Mouse (Mus musculus): Measurements from ENCODE around the gene Cd320.

Gene Cd320

GRCm38 (mm10) chr17:33842966-33843795 lies at the start of gene Cd320:
Gene Cd320 (plus strand): TSS chr17:33843091.
- no peaks in the 10 kb centered on the region for H3K36me3 ChIP-seq (ENCODE audit: control insufficient read depth, insufficient read depth, low read length, poor library complexity, severe bottlenecking)
- no peaks in the 10 kb centered on the region for H3K27me3 ChIP-seq (ENCODE audit: control insufficient read depth, insufficient read depth, low read length, poor library complexity, severe bottlenecking)
- peak; percentile 95 for DNase-seq (ENCODE audit: low read depth, low spot score)

DNA sequence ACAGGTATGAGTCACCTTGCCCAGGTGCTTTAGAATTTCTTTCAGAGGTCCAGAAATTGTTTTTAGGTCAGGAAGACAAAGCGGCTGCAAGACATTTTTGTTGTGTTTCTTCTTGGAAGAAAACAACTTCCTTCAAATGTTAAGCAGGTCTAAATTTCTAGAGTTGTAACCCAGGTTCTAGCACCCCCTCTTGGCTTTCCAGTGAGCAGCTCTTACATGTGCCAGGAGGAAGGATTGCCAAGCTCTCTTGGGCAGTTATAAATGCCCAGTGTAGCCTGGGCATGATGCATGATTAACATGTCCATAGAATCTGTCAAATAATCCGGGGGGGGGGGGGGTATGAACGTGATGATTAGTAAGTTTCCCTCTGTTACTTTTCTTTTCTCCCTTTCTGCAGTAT lies 44.6 kb upstream of the Cd320 start:
- DNase-seq (ENCODE audit: low read depth, low spot score): peak; percentile 35
- H3K27me3 ChIP-seq (ENCODE audit: control insufficient read depth, insufficient read depth, low read length, poor library complexity, severe bottlenecking): no peaks in the 10 kb centered on the region
- H3K36me3 ChIP-seq (ENCODE audit: control insufficient read depth, insufficient read depth, low read length, poor library complexity, severe bottlenecking): no peaks in the 10 kb centered on the region

DNA sequence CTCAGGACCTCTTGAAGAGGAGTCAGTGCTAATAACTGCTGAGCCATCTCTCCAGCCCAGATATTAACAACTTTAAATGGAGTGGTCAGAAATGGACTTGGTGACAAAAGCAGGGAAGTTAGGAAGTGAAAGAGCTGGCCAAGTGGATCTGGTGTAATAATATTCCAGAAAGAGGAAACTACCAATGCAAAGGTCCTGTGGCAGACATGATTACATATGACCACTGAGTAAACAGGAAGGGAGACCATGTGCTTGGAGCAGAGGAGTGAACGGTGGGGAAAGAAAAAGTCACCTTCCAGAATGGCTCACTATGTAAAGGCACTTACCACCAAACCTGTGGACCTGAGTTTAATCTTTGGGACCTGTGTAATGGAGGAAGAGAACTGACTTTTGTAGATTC lies 43.6 kb upstream of the Cd320 start:
- Histone ChIP-seq H3K36me3 (ENCODE audit: control insufficient read depth, insufficient read depth, low read length, poor library complexity, severe bottlenecking) (no peaks in the 10 kb centered on the region), H3K27me3 (ENCODE audit: control insufficient read depth, insufficient read depth, low read length, poor library complexity, severe bottlenecking) (no peaks in the 10 kb centered on the region)
- no peak for DNase-seq (ENCODE audit: low read depth, low spot score)

DNA sequence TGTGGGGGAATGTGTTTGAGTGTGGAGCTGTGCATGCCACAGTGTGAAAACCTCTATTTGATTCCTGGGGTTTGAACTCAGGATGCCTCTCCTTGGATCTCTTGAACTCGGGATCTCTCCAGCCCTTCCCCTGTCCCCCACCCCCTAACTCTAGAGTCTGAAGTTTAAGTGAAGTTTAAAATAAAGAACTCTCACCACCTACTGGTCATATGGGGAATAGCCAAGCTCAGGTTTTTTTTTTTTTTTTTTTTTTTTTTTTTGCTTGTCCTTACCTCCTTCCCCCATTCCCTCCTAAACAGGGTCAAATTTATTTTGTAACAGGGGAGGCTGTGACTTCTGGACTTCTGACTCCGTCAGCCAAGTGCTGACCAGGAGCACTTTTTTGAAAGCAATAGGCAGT lies 40.7 kb upstream of the Cd320 start:
- DNase-seq (ENCODE audit: low read depth, low spot score): peak; percentile 50

DNA sequence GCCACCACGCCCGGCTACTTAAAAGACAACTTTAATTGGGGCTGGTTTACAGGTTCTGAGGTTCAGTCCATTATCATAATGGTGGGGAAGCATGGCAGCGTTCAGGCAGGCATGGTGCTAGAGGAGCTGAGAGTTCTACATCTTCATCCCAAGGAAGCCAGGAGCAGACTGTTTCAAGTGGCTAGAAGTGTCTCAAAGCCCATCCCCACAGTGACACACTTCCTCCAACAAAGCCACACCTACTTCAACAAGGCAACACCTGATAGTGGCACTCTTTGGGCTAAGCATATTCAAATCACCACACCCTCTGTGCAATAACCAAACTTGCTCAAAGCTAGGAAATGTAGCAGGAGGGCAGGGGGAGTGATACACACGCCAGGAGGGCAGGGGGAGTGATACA lies 38.7 kb upstream of the Cd320 start:
- H3K27me3 ChIP-seq (ENCODE audit: control insufficient read depth, insufficient read depth, low read length, poor library complexity, severe bottlenecking): no peaks in the 10 kb centered on the region
- H3K36me3 ChIP-seq (ENCODE audit: control insufficient read depth, insufficient read depth, low read length, poor library complexity, severe bottlenecking): no peaks in the 10 kb centered on the region
- DNase-seq (ENCODE audit: low read depth, low spot score): no peak

More for the DNA sequence above, 40.7 kb upstream of the Cd320 start:
- Histone ChIP-seq H3K27me3 (ENCODE audit: control insufficient read depth, insufficient read depth, low read length, poor library complexity, severe bottlenecking) (no peaks in the 10 kb centered on the region), H3K36me3 (ENCODE audit: control insufficient read depth, insufficient read depth, low read length, poor library complexity, severe bottlenecking) (no peaks in the 10 kb centered on the region)

DNA sequence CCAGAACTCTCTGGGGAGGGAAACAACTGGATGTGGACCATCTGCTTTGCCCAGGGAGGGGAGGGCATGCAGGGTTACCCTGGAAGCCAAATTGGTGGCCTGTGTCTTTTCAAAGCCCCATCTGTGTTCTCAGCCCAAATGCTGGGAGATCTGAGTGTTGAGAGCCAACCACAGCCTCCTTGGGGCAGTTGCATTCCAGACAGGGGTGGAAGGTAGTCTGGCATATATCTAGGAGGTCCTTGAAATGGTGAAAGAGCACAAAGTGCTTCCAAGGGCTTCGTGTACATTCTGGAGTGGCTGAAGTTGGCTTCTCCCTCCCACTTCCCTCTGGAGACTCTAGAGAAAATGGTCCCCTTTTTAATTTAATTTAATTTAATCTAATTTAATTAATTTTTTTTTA lies 38.1 kb upstream of the Cd320 start:
- DNase-seq (ENCODE audit: low read depth, low spot score): no peak
- H3K27me3 ChIP-seq (ENCODE audit: control insufficient read depth, insufficient read depth, low read length, poor library complexity, severe bottlenecking): no peaks in the 10 kb centered on the region
- H3K36me3 ChIP-seq (ENCODE audit: control insufficient read depth, insufficient read depth, low read length, poor library complexity, severe bottlenecking): no peaks in the 10 kb centered on the region

DNA sequence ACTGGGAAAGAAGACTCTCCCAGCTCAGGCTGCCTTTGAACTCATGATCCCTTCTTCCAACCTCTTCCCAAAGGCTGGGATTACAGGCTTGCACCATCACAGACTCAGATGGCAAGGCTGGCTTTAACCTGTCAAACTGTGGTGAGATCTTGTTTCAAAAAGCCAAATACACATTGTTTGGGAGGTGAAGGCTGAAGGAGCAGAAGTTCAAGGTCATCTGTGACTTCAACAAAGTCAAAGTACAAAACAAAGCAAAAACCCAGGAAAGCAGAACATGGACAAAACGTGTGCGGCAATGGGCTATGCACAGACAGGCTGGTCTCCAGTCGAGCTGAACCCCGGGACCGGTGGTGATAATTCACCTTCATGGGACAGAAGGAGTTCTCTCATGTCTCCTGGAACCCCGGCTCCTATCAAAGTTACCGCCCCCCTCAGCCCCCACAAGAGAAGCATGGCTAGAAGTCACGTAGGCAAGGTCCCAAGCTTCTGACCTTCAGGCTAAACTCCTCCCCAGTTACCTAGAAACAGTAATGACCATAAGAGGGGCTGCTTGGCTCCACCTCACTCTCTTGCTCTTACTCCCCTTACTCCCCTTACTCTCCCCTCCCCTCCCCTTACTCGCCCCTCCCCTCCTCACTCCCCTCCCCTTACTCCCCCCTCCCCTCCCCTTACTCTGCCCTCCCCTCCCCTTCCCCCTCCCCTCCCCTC lies 35.6 kb upstream of the Cd320 start:
- no peak for DNase-seq (ENCODE audit: low read depth, low spot score)
- Histone ChIP-seq H3K27me3 (ENCODE audit: control insufficient read depth, insufficient read depth, low read length, poor library complexity, severe bottlenecking) (no peaks in the 10 kb centered on the region), H3K36me3 (ENCODE audit: control insufficient read depth, insufficient read depth, low read length, poor library complexity, severe bottlenecking) (no peaks in the 10 kb centered on the region)

GRCm38 (mm10) chr17:33808192-33808591 lies 34.7 kb upstream of the Cd320 start:
- Histone ChIP-seq H3K36me3 (ENCODE audit: control insufficient read depth, insufficient read depth, low read length, poor library complexity, severe bottlenecking) (no peaks in the 10 kb centered on the region), H3K27me3 (ENCODE audit: control insufficient read depth, insufficient read depth, low read length, poor library complexity, severe bottlenecking) (no peaks in the 10 kb centered on the region)
- DNase-seq (ENCODE audit: low read depth, low spot score): no peak

GRCm38 (mm10) chr17:33810334-33811141 lies 32.4 kb upstream of the Cd320 start, which contains the start of gene Kank3:
Gene Kank3 (plus strand): TSS chr17:33810519.
- DNase-seq (ENCODE audit: low read depth, low spot score): peak; percentile 89

DNA sequence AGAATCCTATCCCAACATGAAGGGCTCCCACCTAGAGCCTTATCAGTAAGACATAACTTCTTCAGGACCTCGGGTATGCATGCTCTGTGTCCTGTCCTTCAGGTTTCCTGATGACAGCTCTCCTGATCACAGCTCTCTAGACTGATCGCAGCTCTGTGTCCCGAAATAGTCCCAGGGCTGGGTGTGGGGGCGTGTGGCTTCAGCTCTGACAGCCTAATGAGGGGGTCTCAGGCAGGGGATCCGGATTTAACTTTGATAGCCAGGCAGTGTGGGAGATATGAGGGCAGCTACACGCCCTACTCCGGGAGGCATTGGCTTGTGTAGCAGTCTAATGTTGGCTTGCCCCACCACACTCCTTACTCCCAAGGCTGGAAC lies 31.8 kb upstream of the Cd320 start:
- Histone ChIP-seq H3K36me3 (ENCODE audit: control insufficient read depth, insufficient read depth, low read length, poor library complexity, severe bottlenecking) (no peaks in the 10 kb centered on the region), H3K27me3 (ENCODE audit: control insufficient read depth, insufficient read depth, low read length, poor library complexity, severe bottlenecking) (no peaks in the 10 kb centered on the region)
- no peak for DNase-seq (ENCODE audit: low read depth, low spot score)

More at GRCm38 (mm10) chr17:33810334-33811141, 32.4 kb upstream of the Cd320 start, which contains the start of gene Kank3:
- Histone ChIP-seq H3K27me3 (ENCODE audit: control insufficient read depth, insufficient read depth, low read length, poor library complexity, severe bottlenecking) (no peaks in the 10 kb centered on the region), H3K36me3 (ENCODE audit: control insufficient read depth, insufficient read depth, low read length, poor library complexity, severe bottlenecking) (no peaks in the 10 kb centered on the region)

DNA sequence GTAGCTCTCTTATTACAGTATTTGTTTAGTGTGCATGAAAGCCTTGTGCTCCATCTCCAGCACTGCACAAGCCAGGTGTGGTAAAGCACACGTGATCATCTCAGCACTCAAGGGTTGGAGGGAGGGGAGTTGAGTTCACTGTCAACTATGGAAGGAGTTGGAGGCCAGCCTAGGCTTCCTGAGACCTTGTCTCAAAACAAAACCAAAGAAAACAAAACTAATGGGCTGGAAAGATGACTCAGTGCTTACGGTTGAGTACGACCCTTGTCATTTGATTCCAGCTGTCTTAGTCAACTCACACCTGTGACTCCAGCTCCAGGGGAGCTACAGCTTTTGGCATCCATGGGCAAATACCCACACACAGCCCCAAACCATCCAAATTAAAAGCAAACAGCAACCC lies 30.4 kb upstream of the Cd320 start:
- Histone ChIP-seq H3K36me3 (ENCODE audit: control insufficient read depth, insufficient read depth, low read length, poor library complexity, severe bottlenecking) (no peaks in the 10 kb centered on the region), H3K27me3 (ENCODE audit: control insufficient read depth, insufficient read depth, low read length, poor library complexity, severe bottlenecking) (no peaks in the 10 kb centered on the region)
- DNase-seq (ENCODE audit: low read depth, low spot score): no peak

DNA sequence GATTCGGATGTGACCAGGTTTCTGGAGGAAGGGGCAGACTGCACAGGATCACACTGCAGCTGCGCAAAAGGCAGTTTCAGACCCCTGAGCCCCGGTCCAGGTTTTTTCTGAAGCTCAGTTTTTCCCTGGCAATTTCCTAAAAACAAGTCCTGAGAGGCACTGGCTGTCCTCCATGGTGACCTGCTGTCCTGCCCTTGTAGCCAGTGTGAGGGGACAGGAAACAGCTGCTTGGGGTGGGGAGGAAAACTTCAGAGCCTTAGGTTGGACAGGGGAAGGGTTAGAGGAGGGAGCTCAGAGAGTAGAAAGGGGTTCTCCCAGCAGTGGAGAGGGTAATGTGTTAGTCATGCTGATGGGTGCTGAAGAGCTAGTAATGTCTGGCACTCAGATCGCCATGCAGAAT lies 29.9 kb upstream of the Cd320 start:
- no peak for DNase-seq (ENCODE audit: low read depth, low spot score)
- H3K27me3 ChIP-seq (ENCODE audit: control insufficient read depth, insufficient read depth, low read length, poor library complexity, severe bottlenecking): no peaks in the 10 kb centered on the region

GRCm38 (mm10) chr17:33815399-33815798 lies 27.5 kb upstream of the Cd320 start:
- no peak for DNase-seq (ENCODE audit: low read depth, low spot score)
- Histone ChIP-seq H3K27me3 (ENCODE audit: control insufficient read depth, insufficient read depth, low read length, poor library complexity, severe bottlenecking) (no peaks in the 10 kb centered on the region), H3K36me3 (ENCODE audit: control insufficient read depth, insufficient read depth, low read length, poor library complexity, severe bottlenecking) (no peaks in the 10 kb centered on the region; the same call in 1 of the 2 replicates)

More for the DNA sequence above, 29.9 kb upstream of the Cd320 start:
- H3K36me3 ChIP-seq (ENCODE audit: control insufficient read depth, insufficient read depth, low read length, poor library complexity, severe bottlenecking): no peaks in the 10 kb centered on the region

DNA sequence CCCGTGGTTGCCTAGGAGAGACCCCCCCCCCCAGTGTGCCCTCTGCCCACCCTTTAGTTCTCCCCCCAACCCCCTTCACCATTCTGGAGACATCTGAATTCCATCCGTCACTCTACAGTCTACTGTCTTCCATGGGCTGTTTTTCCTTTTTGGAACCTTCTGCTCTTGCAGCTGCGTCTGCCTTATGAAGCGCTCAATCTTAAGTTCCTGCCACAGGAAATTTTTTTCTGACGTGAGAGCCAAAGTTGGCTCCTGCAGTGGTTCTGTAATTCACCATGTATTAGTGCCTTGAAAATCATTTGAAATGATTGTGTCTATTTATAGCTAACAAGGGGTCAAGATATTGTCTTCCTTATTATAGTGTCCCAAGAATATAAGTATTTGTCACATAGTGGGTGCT lies 26.3 kb upstream of the Cd320 start:
- Histone ChIP-seq H3K36me3 (ENCODE audit: control insufficient read depth, insufficient read depth, low read length, poor library complexity, severe bottlenecking) (peaks cover under 1% of the 10 kb centered on the region), H3K27me3 (ENCODE audit: control insufficient read depth, insufficient read depth, low read length, poor library complexity, severe bottlenecking) (no peaks in the 10 kb centered on the region)
- no peak for DNase-seq (ENCODE audit: low read depth, low spot score)

Measured in splenic B cell, adult 2 months (primary cell).